Mouse (Mus musculus): Measurements from ENCODE around the gene Kyat1.
"Not testable (repeated sequence)": the region's sequence is repeated elsewhere in the genome, so short reads cannot be mapped to it uniquely, and the experiment has no call there.

Kyat1 gene

GRCm38 (mm10) chr2:30212951-30213350 lies 7.3 kb upstream of the Kyat1 start:
- peak; percentile 57 for DNase-seq

- DNase-seq: no peak
Observed at GRCm38 (mm10) chr2:30212169-30212545, 6.5 kb upstream of the Kyat1 start.

- DNase-seq: no peak
Observed at GRCm38 (mm10) chr2:30211408-30212168, 5.9 kb upstream of the Kyat1 start.

GRCm38 (mm10) chr2:30207886-30208285 lies 2.2 kb upstream of the Kyat1 start:
- no peak for DNase-seq

- DNase-seq: no peak
Observed at GRCm38 (mm10) chr2:30207401-30207800, 1.8 kb upstream of the Kyat1 start.

- no peak for DNase-seq
Observed at GRCm38 (mm10) chr2:30205255-30205628, 405 bp downstream of the Kyat1 start.

GRCm38 (mm10) chr2:30203439-30203838 lies 2.2 kb downstream of the Kyat1 start:
- DNase-seq: peak; percentile 74

- DNase-seq: peak; percentile 78
Observed at GRCm38 (mm10) chr2:30200388-30200925, 5.2 kb downstream of the Kyat1 start.

- peak; percentile 62 for DNase-seq
Observed at GRCm38 (mm10) chr2:30199984-30200383, 5.7 kb downstream of the Kyat1 start.

GRCm38 (mm10) chr2:30198021-30198420 lies 7.6 kb downstream of the Kyat1 start:
- peak; percentile 68 for DNase-seq

- DNase-seq: no peak
Observed at GRCm38 (mm10) chr2:30194656-30195055, 11.0 kb downstream of the Kyat1 start.

GRCm38 (mm10) chr2:30191790-30192580 lies 13.7 kb downstream of the Kyat1 start:
- peak; percentile 77 for DNase-seq

GRCm38 (mm10) chr2:30185681-30186080 lies 20.0 kb downstream of the Kyat1 start:
- DNase-seq: no peak

- no peak for DNase-seq
Observed at GRCm38 (mm10) chr2:30185276-30185675, 20.4 kb downstream of the Kyat1 start.

GRCm38 (mm10) chr2:30183721-30184120 lies 21.9 kb downstream of the Kyat1 start:
- peak; percentile 84 for DNase-seq

- DNase-seq: peak; percentile 60
Observed at GRCm38 (mm10) chr2:30182424-30182823, 23.2 kb downstream of the Kyat1 start.

- DNase-seq: not testable (repeated sequence)
Observed at GRCm38 (mm10) chr2:30178711-30179110, 26.9 kb downstream of the Kyat1 start.

- peak; percentile 96 for DNase-seq
Observed at GRCm38 (mm10) chr2:30177700-30178675, 27.7 kb downstream of the Kyat1 start, which contains the start of gene Spout1. TSS of gene Spout1 (minus strand) at chr2:30178459.

GRCm38 (mm10) chr2:30176561-30176960 lies 29.1 kb downstream of the Kyat1 start:
- DNase-seq: peak; percentile 70

- peak; percentile 35 for DNase-seq
Observed at GRCm38 (mm10) chr2:30175897-30176296, 29.8 kb downstream of the Kyat1 start.

- DNase-seq: no peak
Observed at GRCm38 (mm10) chr2:30173541-30174240, 32.0 kb downstream of the Kyat1 start.

GRCm38 (mm10) chr2:30171997-30172382 lies 33.7 kb downstream of the Kyat1 start:
- no peak for DNase-seq

Measured in kidney, adult 9 months (tissue).